Mouse (Mus musculus) myocyte (in vitro differentiated cells): ENCODE data around the gene Tmem176b. TPM values are rescaled to one million over a fixed set of nuclear protein-coding genes. Genes with fewer than 3 reads are reported as not detected.
"Not testable (repeated sequence)": the region's sequence is repeated elsewhere in the genome, so short reads cannot be mapped to it uniquely, and the experiment has no call there.

Source experiments
- H3K27me3 ChIP-seq: one replicate; pipeline ENCODE4 v1.6.1; 2011; ENCODE audit not compliant: control insufficient read depth, insufficient read depth, insufficient read length
- H3K36me3 ChIP-seq: one replicate; pipeline ENCODE4 v1.6.1; 2011; ENCODE audit not compliant: control insufficient read depth, insufficient read depth
- H3K4me2 ChIP-seq: one replicate; pipeline ENCODE4 v1.6.1; 2011; ENCODE audit warnings: low read depth, control low read depth
- H3K4me3 ChIP-seq: one replicate; pipeline ENCODE4 v1.5.1; 2011; ENCODE audit warnings: mild to moderate bottlenecking, control low read depth, moderate library complexity
- H3K79me2 ChIP-seq: one replicate; pipeline ENCODE4 v1.6.1; 2011; ENCODE audit not compliant: control insufficient read depth, insufficient read depth
- H3ac ChIP-seq: one replicate; pipeline ENCODE4 v1.6.1; 2011; ENCODE audit not compliant: control insufficient read depth, insufficient read length
- CEBPB ChIP-seq: IDR thresholded peaks from 2 replicates; pipeline ENCODE4 v1.6.1; 2011; ENCODE audit warnings: mild to moderate bottlenecking, moderate library complexity; ENCODE audit not compliant: poor library complexity, insufficient read depth, severe bottlenecking
- E2F4 ChIP-seq: IDR thresholded peaks from one replicate; pipeline ENCODE4 v1.6.1; 2011; ENCODE audit warnings: mild to moderate bottlenecking, control low read depth, moderate library complexity; ENCODE audit not compliant: insufficient read depth
- MAX ChIP-seq: IDR thresholded peaks from one replicate; pipeline ENCODE4 v1.6.1; 2011; ENCODE audit warnings: low read depth, mild to moderate bottlenecking, control low read depth
- MYOD1 ChIP-seq, 3 experiments: IDR thresholded peaks; one replicate each; pipeline ENCODE4 v1.6.1; 2011; ENCODE audit warnings: control low read depth in 2 of 3, low read depth in 2 of 3, mild to moderate bottlenecking in 2 of 3, moderate library complexity in 1 of 3; ENCODE audit not compliant: insufficient read length in 2 of 3, control insufficient read depth in 1 of 3
- MYOG ChIP-seq, 3 experiments: IDR thresholded peaks; one replicate each; pipeline ENCODE4 v1.6.1; 2011; ENCODE audit warnings: control low read depth in 2 of 3, low read depth in 2 of 3, mild to moderate bottlenecking in 2 of 3; ENCODE audit not compliant: insufficient read length in 2 of 3, control insufficient read depth in 1 of 3, insufficient read depth in 1 of 3
- POLR2A ChIP-seq: IDR thresholded peaks from one replicate; pipeline ENCODE4 v1.6.1; 2011; ENCODE audit warnings: low read depth, mild to moderate bottlenecking, control low read depth, moderate library complexity; ENCODE audit not compliant: insufficient read length
- POLR2AphosphoS2 ChIP-seq: IDR thresholded peaks from one replicate; pipeline ENCODE4 v1.6.1; 2011; ENCODE audit warnings: low read depth, control low read depth; ENCODE audit not compliant: insufficient read length
- REST ChIP-seq: IDR thresholded peaks from one replicate; pipeline ENCODE4 v1.6.1; 2011; ENCODE audit warnings: mild to moderate bottlenecking, control low read depth, moderate library complexity; ENCODE audit not compliant: insufficient read depth, insufficient read length
- SRF ChIP-seq: IDR thresholded peaks from one replicate; pipeline ENCODE4 v1.6.1; 2011; ENCODE audit warnings: low read depth; ENCODE audit not compliant: control insufficient read depth, insufficient read length
- TCF12 ChIP-seq: IDR thresholded peaks from one replicate; pipeline ENCODE4 v1.6.1; 2011; ENCODE audit warnings: mild to moderate bottlenecking, control low read depth; ENCODE audit not compliant: poor library complexity, insufficient read depth, severe bottlenecking
- TCF3 ChIP-seq: IDR thresholded peaks from one replicate; pipeline ENCODE4 v1.6.1; 2011; ENCODE audit warnings: low read depth, control low read depth; ENCODE audit not compliant: insufficient read length
- USF1 ChIP-seq: IDR thresholded peaks from one replicate; pipeline ENCODE4 v1.6.1; 2011; ENCODE audit warnings: low read depth, mild to moderate bottlenecking, control low read depth, moderate library complexity
- polyA plus RNA-seq: library from polyadenylated mRNA; unstranded; fragments of >200 nt; fragmentation: generic; extraction: Trizol; gene quantifications from one replicate; pipeline ENCODE4 v1.2.1, GENCODE M21; 2012; ENCODE audit warnings: missing spikeins

Tmem176b gene
- polyA plus RNA-seq, 1 experiment: 9.9 TPM

DNA sequence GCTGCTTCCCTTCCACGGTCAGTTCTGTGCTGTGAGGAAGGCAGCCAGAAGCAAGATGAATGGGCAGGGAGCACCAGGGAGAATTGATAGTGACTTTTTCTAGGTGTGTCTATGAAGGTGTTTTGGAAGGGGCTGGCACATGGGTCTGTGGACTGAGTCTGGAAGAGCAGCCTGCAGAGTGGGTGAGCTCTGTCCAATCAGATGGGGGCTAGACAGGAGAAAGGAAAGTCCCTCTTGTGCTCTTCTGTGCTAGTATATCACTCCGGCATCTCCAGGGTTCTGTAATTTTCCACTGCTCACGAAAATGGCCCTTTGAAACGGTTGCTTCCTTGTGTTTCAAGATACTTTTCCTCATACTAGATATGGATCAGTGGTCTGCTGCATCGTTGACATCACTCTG lies 31.3 kb upstream of the Tmem176b start, which contains the start of gene Aoc1:
TSS of gene Aoc1 (plus strand) at position 301 of the 400 bp plus-strand sequence.
- TF ChIP-seq POLR2AphosphoS2 (no peak), REST (no peak), SRF (no peak)
- Histone ChIP-seq H3K4me2 (no peak within 1 kb of the TSS), H3K36me3 (no peaks in the 10 kb centered on the region), H3K27me3 (no peaks in the 10 kb centered on the region), H3K79me2 (no peaks in the 10 kb centered on the region), H3ac (no peak within 1 kb of the TSS), H3K4me3 (no peak within 1 kb of the TSS)

DNA sequence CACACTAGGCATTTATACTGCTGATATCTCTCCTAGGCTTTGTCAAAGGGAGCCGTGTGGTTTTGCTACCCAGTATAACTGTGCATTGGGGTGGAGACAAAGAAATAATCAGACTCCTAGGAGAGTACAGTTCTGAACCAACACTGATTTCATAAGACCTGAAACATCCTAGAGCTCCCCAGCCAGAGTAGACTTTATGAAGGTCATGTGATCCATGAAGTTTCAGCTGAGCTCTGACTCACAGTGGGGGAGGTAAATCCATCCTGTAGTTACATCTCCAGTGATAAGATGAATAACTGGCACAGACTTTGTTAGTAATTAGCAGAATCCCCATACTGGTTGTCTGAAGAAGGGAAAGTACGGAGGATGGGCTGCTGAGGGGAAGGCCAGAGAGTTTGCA lies 28.5 kb upstream of the Tmem176b start:
- H3ac ChIP-seq: no peak overlapping the region
- no peaks in the 10 kb centered on the region for H3K27me3 ChIP-seq
- no peak overlapping the region for H3K4me3 ChIP-seq
- H3K4me2 ChIP-seq: no peak overlapping the region
- H3K79me2 ChIP-seq: no peaks in the 10 kb centered on the region
- TF ChIP-seq POLR2A (no peak), TCF3 (no peak), USF1 (no peak), REST (no peak), MYOG (IDR thresholded peaks at IDR 0.05; ENCODE audit: control insufficient read depth in 1 of 3, insufficient read depth in 1 of 3, insufficient read length in 2 of 3, low read depth in 2 of 3) (no peak), MYOD1 (IDR thresholded peaks at IDR 0.05; ENCODE audit: control insufficient read depth in 1 of 3, insufficient read length in 2 of 3, low read depth in 2 of 3) (no peak), TCF12 (no peak), SRF (no peak), POLR2AphosphoS2 (no peak), MAX (no peak), CEBPB (no peak), E2F4 (no peak)
- no peaks in the 10 kb centered on the region for H3K36me3 ChIP-seq

DNA sequence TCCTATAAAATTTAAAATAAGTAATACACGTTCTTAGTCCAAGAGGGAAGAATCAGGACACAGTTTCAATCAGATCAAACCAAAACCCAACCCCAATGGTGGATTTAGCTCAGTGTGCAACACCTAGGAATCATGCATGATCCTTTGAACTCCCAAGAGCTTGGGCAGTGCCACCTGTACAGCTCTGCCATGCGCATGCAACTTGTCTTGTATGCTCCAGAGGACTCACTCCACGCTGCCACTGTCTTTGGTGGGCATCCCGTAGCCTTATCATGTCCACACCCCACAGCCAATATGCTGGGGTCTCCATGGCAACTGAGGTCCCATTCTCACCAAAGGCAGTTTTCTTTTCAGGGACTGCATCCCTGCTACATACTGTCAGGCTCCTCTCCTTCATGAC lies 25.9 kb upstream of the Tmem176b start:
- no peaks in the 10 kb centered on the region for H3K27me3 ChIP-seq
- no peak overlapping the region for H3K4me2 ChIP-seq
- no peaks in the 10 kb centered on the region for H3K79me2 ChIP-seq
- H3K4me3 ChIP-seq: no peak overlapping the region
- TF ChIP-seq POLR2AphosphoS2 (no peak), USF1 (no peak), E2F4 (no peak), TCF3 (no peak), CEBPB (no peak)
- no peaks in the 10 kb centered on the region for H3K36me3 ChIP-seq
- no peak overlapping the region for H3ac ChIP-seq

DNA sequence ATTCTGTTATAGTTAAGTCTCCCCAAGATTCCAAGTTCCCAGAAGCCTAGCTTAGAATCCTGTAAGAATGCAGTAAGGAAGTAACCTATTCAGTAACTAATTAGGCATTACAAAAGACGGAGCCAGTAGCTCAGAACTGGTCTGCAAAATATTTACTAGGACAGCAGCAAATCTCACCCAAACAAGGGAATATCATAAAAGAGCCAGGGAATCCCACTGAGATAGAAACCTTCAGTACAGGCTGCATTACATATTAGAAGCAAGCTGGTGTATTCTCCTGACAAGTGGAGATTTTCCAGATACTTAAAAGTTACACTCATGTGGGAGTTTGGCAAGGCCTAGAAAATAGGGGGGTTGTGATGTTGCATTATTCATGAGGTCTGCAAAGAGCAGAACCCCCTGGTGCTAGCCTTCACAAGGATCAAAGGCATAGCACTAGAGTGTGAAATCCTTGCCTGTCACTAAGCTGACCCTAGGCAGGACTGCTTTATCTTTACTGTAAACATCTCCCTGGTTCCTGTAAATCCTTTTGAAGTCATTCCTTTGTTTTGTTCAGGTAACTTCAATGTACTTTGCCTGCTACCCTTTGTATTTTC lies 25.2 kb upstream of the Tmem176b start:
- not testable (repeated sequence) for H3K4me3 ChIP-seq, H3K27me3 ChIP-seq, H3ac ChIP-seq, H3K79me2 ChIP-seq, H3K36me3 ChIP-seq, H3K4me2 ChIP-seq

DNA sequence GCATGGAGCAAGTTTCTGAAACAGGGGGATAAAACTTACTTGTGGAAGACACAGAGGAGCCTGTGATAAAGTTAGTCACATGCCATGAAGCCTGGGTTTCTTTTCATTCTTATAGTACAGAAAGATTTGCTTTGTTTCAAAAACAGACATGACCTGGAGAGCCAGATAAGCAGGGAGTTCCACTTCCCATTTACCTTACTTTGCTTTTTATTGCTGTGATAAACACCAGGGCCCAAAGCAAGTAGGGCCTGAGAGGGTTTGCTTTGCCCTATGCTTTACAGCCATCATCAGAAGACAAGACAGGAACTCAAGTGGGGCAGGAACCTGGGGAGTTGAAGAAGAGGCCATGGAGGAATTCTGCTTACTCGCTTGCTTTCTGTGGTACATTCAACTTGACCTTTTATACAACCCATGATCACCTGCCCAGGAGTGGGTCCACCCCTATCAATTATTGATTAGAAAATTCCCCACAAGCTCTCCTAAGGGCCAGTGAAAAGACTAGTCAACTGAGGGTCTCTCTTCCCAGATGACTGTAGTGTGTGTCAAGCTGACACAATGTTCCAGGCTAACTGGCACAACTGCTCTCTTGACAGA lies 24.0 kb upstream of the Tmem176b start:
- Histone ChIP-seq H3K27me3 (no peaks in the 10 kb centered on the region), H3K36me3 (no peaks in the 10 kb centered on the region), H3K79me2 (no peaks in the 10 kb centered on the region), H3K4me2 (no peak overlapping the region), H3K4me3 (no peak overlapping the region), H3ac (no peak overlapping the region)
- TF ChIP-seq MYOD1 (IDR thresholded peaks at IDR 0.05; ENCODE audit: control insufficient read depth in 1 of 3, insufficient read length in 2 of 3, low read depth in 2 of 3) (no peak), MAX (no peak), CEBPB (no peak), POLR2AphosphoS2 (no peak), TCF3 (no peak), SRF (no peak), USF1 (no peak), POLR2A (no peak), REST (no peak), MYOG (IDR thresholded peaks at IDR 0.05; ENCODE audit: control insufficient read depth in 1 of 3, insufficient read depth in 1 of 3, insufficient read length in 2 of 3, low read depth in 2 of 3) (no peak), E2F4 (no peak), TCF12 (no peak)
